Comparison of ENCODE assay signal across 8 mouse cellular contexts in the genomic region with DNA sequence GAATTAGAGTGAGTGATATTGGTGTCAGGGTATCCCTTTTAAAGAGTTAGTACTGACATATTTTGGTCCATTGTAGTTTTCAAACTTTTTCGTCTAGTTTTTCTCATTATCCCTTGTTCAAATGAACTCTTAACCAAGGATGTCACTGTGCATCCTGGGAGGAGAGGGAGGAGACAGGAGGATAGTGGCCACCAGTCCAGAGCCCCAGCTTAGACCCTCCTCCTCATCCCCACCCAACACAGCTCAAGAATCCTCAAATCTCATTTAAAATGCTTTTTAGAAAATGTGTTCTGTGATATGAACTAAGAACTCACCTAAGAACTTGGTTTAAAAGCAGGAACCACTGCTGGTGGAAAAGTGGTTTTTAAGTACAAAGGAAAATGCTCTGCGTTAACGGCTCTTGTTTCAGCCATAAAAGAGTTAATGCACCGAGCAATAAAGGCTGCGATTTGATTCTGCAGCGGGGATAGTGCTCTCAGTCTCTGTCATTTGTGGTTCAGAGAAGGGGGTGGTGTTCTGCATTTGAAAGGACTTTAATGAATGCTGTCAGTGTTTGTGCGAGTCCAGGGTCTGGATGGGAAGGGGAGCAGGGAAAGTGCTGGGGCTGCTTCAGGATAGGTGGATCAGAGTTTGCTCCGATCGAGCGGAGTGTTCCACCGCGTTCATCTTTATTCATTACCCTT. TPM values are rescaled to one million over a fixed set of nuclear protein-coding genes. Genes with fewer than 3 reads are reported as not detected.
A peak's percentile ranks its signal among the peaks of the same experiment; 100 is the strongest.
DNase-seq lines count a peak whose midpoint lies in the region; ATAC-seq and TF ChIP-seq lines count a peak whose summit lies in the region.

No protein-coding gene starts in this region.

- TF ChIP-seq CTCF in left cerebral cortex, adult 2 months (IDR thresholded peaks at IDR 0.05): no peak

- no peaks in the 10 kb centered on the region for H3K9me3 ChIP-seq in embryonic facial prominence, embryonic 10.5 days
- no peaks in the 10 kb centered on the region for H3K9me3 ChIP-seq in hindbrain, embryonic 16.5 days (ENCODE audit: control insufficient read depth, low read length)
- no peaks in the 10 kb centered on the region for H3K9me3 ChIP-seq in midbrain, embryonic 11.5 days (ENCODE audit: control insufficient read depth, low read length)

- DNase-seq in left cerebral cortex, adult 2 months (ENCODE audit: extremely low spot score in 1 of 2, low spot score in 2 of 2): peak in 1 of 2 experiments; percentile 29
- DNase-seq in left cerebral cortex, adult 11 months (ENCODE audit: low spot score): no peak
- DNase-seq in embryonic facial prominence, embryonic 10.5 days (ENCODE audit: low spot score): peak; percentile 52
- peak; percentile 95 for DNase-seq in midbrain, embryonic 11.5 days (ENCODE audit: low spot score, missing footprints)
- no peak for DNase-seq in adrenal gland, adult 18-20 months (ENCODE audit: low spot score in 2 of 2)
- no peak for DNase-seq in kidney, postnatal 36 days

- H3K27me3 ChIP-seq in embryonic facial prominence, embryonic 10.5 days (replicated peaks; ENCODE audit: low read depth, poor library complexity, severe bottlenecking): no peaks in the 10 kb centered on the region
- H3K27me3 ChIP-seq in hindbrain, embryonic 16.5 days (replicated peaks; ENCODE audit: control insufficient read depth, insufficient read depth, low read length): no peaks in the 10 kb centered on the region
- H3K27me3 ChIP-seq in midbrain, embryonic 11.5 days (ENCODE audit: control insufficient read depth, insufficient read depth, low read length): no peaks in the 10 kb centered on the region

- peak overlapping the region; percentile 66 for H3K4me2 ChIP-seq in hindbrain, embryonic 16.5 days (ENCODE audit: low read length)
- H3K4me2 ChIP-seq in midbrain, embryonic 11.5 days: peak overlapping the region; percentile 74

- ATAC-seq in hindbrain, embryonic 16.5 days: peak; percentile 91
- peak; percentile 95 for ATAC-seq in midbrain, embryonic 11.5 days (ENCODE audit: low FRiP score)
- no peak for ATAC-seq in CD4-positive, CD25-positive, alpha-beta regulatory T cell, adult 4 months

- WGBS in embryonic facial prominence, embryonic 10.5 days: 6% methylated on average over 12 of the region's 12 CpGs
- WGBS in hindbrain, embryonic 16.5 days: 3% methylated on average over 12 of the region's 12 CpGs
- WGBS in midbrain, embryonic 11.5 days: under 1% methylated on average over 12 of the region's 12 CpGs

- no peaks in the 10 kb centered on the region for H3K36me3 ChIP-seq in embryonic facial prominence, embryonic 10.5 days (replicated peaks)
- H3K36me3 ChIP-seq in hindbrain, embryonic 16.5 days (ENCODE audit: control insufficient read depth, insufficient read depth, low read length): no peaks in the 10 kb centered on the region
- H3K36me3 ChIP-seq in midbrain, embryonic 11.5 days (ENCODE audit: control insufficient read depth, insufficient read depth, low read length): no peaks in the 10 kb centered on the region

- H3K4me1 ChIP-seq in embryonic facial prominence, embryonic 10.5 days: peaks cover 11% of the 10 kb centered on the region
- H3K4me1 ChIP-seq in hindbrain, embryonic 16.5 days (ENCODE audit: control insufficient read depth, insufficient read depth, low read depth, low read length): peaks cover 2% of the 10 kb centered on the region
- H3K4me1 ChIP-seq in midbrain, embryonic 11.5 days (ENCODE audit: control insufficient read depth, insufficient read depth, low read length): peaks cover 5% of the 10 kb centered on the region; the same call in 1 of the 2 replicates

- intact Hi-C loops in left cerebral cortex, adult 2 months (cut with DNase I): loop anchor here (2.0 to 10.0 kb wide), 2 partner anchors 124 to 246 kb away; no protein-coding TSS in a partner anchor

- peak overlapping the region; percentile 70 for H3K9ac ChIP-seq in hindbrain, embryonic 16.5 days (ENCODE audit: low read depth, low read length)
- peak overlapping the region; percentile 60; the same call in 1 of the 2 replicates for H3K9ac ChIP-seq in midbrain, embryonic 11.5 days (ENCODE audit: low read length)

- H3K4me3 ChIP-seq in left cerebral cortex, adult 2 months: peak overlapping the region; percentile 57
- peak overlapping the region; percentile 59 for H3K4me3 ChIP-seq in embryonic facial prominence, embryonic 10.5 days
- peak overlapping the region; percentile 59 for H3K4me3 ChIP-seq in hindbrain, embryonic 16.5 days (ENCODE audit: low read length)
- peak overlapping the region; percentile 49 for H3K4me3 ChIP-seq in midbrain, embryonic 11.5 days (ENCODE audit: low read depth, low read length)

- H3K27ac ChIP-seq in left cerebral cortex, adult 2 months: peak overlapping the region; percentile 73; the same call in 1 of the 2 replicates
- peak overlapping the region; percentile 73 for H3K27ac ChIP-seq in embryonic facial prominence, embryonic 10.5 days (replicated peaks)
- peak overlapping the region; percentile 85 for H3K27ac ChIP-seq in hindbrain, embryonic 16.5 days (ENCODE audit: low read depth, low read length)
- peak overlapping the region; percentile 62 for H3K27ac ChIP-seq in midbrain, embryonic 11.5 days (ENCODE audit: low read depth, low read length)

RNA-seq across cellular contexts. Expression of a gene that starts 23.3 kb away (rescaled TPM):
- total RNA-seq in left cerebral cortex, adult 2 months (2021): 10 to 100 TPM; 35.4 to 38.7 TPM
- 10.4 and 13.0 TPM in 2 replicates for polyA plus RNA-seq in embryonic facial prominence, embryonic 10.5 days (2016; fragmentation: Nextera tagmentation; extraction: Ambion mirVana)
- 48.7 and 52.4 TPM in 2 replicates for polyA plus RNA-seq in hindbrain, embryonic 16.5 days (2015; fragmentation: Nextera tagmentation; extraction: Ambion mirVana)
- 18.7 and 20.6 TPM in 2 replicates for polyA plus RNA-seq in midbrain, embryonic 11.5 days (2014; fragmentation: Nextera tagmentation; extraction: Ambion mirVana)
- 1 to 10 TPM; 5.4 to 6.1 TPM for polyA plus RNA-seq in CD4-positive, CD25-positive, alpha-beta regulatory T cell, adult 4 months (2017; shearing (Covaris generic))
- 10 to 100 TPM; 44.1 to 47.7 TPM for total RNA-seq in adrenal gland, adult 18-20 months (2021)

RNA-seq across cellular contexts. Expression of a gene that starts 38.7 kb away (rescaled TPM):
- under 1 TPM; 0.51 to 0.63 TPM for total RNA-seq in left cerebral cortex, adult 2 months (2021)
- polyA plus RNA-seq in embryonic facial prominence, embryonic 10.5 days (2016; fragmentation: Nextera tagmentation; extraction: Ambion mirVana): 0.16 TPM in 1 of 2 replicates, not detected in the other
- polyA plus RNA-seq in hindbrain, embryonic 16.5 days (2015; fragmentation: Nextera tagmentation; extraction: Ambion mirVana): 0.16 TPM in 1 of 2 replicates, not detected in the other
- 0.19 TPM in 1 of 2 replicates, not detected in the other for polyA plus RNA-seq in midbrain, embryonic 11.5 days (2014; fragmentation: Nextera tagmentation; extraction: Ambion mirVana)
- polyA plus RNA-seq in CD4-positive, CD25-positive, alpha-beta regulatory T cell, adult 4 months (2017; shearing (Covaris generic)): 10 to 100 TPM; 21.5 to 26.1 TPM
- under 1 TPM; 0.38 to 0.43 TPM for total RNA-seq in adrenal gland, adult 18-20 months (2021)

Comparison
In these comparisons a context has a peak if more than half of its experiments do, and no peak if none do; other contexts are left out.
1. DNase-seq: peak in embryonic facial prominence, embryonic 10.5 days (single experiment) and midbrain, embryonic 11.5 days (single experiment); none in left cerebral cortex, adult 11 months (single experiment), adrenal gland, adult 18-20 months (0 of 2) and kidney, postnatal 36 days (0 of 2).
2. RNA of a gene that starts 38.7 kb away (polyA plus RNA-seq): 21.5 to 26.1 TPM in CD4-positive, CD25-positive, alpha-beta regulatory T cell, adult 4 months; 0.16 TPM in embryonic facial prominence, embryonic 10.5 days, 0.19 TPM in midbrain, embryonic 11.5 days and 0.16 TPM in hindbrain, embryonic 16.5 days; every median in the first group is over 10 times any median in the second.
3. Peak in every context shown above with its lines, with median percentiles within 50 percentile points of each other: H3K27ac ChIP-seq and H3K4me3 ChIP-seq.